Mouse (Mus musculus) heart, embryonic 10.5 days (tissue): ENCODE data around the gene Ugt2b35. TPM values are rescaled to one million over a fixed set of nuclear protein-coding genes. Genes with fewer than 3 reads are reported as not detected.
"Not testable (repeated sequence)": the region's sequence is repeated elsewhere in the genome, so short reads cannot be mapped to it uniquely, and the experiment has no call there.

Experiments used
- DNase-seq: peaks from one replicate; pipeline ENCODE4 v3.0.0-alpha.2; 2017; ENCODE audit warnings: low spot score
- H3K27ac ChIP-seq: fragments of 300-500 bp; sonication (generic); 2 replicates; pipeline ENCODE4 v1.5.1; 2016; ENCODE audit warnings: mild to moderate bottlenecking
- H3K27me3 ChIP-seq: fragments of 300-500 bp; sonication (generic); 2 replicates; pipeline ENCODE4 v1.6.1; 2016; ENCODE audit warnings: mild to moderate bottlenecking; ENCODE audit not compliant: poor library complexity, insufficient read depth, severe bottlenecking
- H3K36me3 ChIP-seq: fragments of 300-500 bp; sonication (generic); 2 replicates; pipeline ENCODE4 v1.6.1; 2016; ENCODE audit warnings: mild to moderate bottlenecking, moderate library complexity
- H3K4me1 ChIP-seq: fragments of 300-500 bp; sonication (generic); 2 replicates; pipeline ENCODE4 v1.6.1; 2016; ENCODE audit warnings: mild to moderate bottlenecking
- H3K4me3 ChIP-seq: fragments of 300-500 bp; sonication (generic); 2 replicates; pipeline ENCODE4 v1.5.1; 2016; ENCODE audit warnings: mild to moderate bottlenecking, moderate library complexity
- H3K9me3 ChIP-seq: fragments of 300-500 bp; sonication (generic); 2 replicates; pipeline ENCODE4 v1.6.1; 2016; ENCODE audit warnings: mild to moderate bottlenecking, moderate library complexity
- WGBS: fragments of 180-500 bp; shearing (Covaris S2); methylation state at CpG from one replicate; pipeline ENCODE4 v1.1.7; 2016; 5-methylcytosine and 5-hydroxymethylcytosine counted together
- polyA plus RNA-seq: library from polyadenylated mRNA; unstranded; fragments of >200 nt; fragmentation: Nextera tagmentation; extraction: Ambion mirVana; gene quantifications from 2 replicates; pipeline ENCODE4 v1.2.1, GENCODE M21; 2016

Gene Ugt2b35
- not detected in 2 replicates for polyA plus RNA-seq

DNA sequence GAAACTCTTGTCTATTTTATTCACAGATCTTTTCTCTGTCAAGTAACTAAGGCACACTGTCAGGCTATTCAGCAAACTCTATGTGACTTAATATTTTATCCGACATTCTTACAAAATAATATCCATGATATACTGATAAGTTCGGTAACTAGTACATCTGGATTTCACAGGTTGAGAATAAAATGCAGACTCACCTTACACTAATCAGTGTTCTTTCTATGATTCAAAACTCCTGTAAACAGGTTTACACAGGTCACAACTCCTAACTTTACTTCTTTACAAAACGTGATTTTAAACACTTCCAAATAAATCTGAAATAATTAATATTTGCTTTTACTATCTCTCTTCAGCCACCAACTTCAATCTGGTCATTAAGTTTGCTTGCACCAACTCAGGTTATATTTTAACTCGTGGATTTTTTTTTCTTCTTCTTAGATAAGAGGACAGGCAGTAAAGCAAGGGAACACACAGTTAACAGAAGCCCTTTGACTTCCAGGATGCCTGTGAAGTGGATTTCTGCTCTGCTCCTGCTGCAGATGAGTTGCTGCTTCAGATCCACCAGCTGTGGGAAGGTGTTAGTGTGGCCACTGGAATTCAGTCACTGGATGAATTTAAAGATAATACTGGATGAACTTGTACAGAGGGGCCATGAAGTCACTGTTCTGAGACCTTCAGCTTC lies at the start of gene Ugt2b35:
Gene Ugt2b35 (plus strand): TSS at position 466 of the 679 bp plus-strand sequence.
- H3K27ac ChIP-seq, result no peak within 1 kb of the TSS
- no peaks in the 10 kb centered on the region for H3K36me3 ChIP-seq
- H3K27me3 ChIP-seq, result no peaks in the 10 kb centered on the region
- no peak within 1 kb of the TSS for H3K4me3 ChIP-seq
- H3K4me1 ChIP-seq, result no peaks in the 10 kb centered on the region
- DNase-seq, result no peak
- no peaks in the 10 kb centered on the region for H3K9me3 ChIP-seq
- 67% methylated on average over 4 of the region's 4 CpGs for WGBS

DNA sequence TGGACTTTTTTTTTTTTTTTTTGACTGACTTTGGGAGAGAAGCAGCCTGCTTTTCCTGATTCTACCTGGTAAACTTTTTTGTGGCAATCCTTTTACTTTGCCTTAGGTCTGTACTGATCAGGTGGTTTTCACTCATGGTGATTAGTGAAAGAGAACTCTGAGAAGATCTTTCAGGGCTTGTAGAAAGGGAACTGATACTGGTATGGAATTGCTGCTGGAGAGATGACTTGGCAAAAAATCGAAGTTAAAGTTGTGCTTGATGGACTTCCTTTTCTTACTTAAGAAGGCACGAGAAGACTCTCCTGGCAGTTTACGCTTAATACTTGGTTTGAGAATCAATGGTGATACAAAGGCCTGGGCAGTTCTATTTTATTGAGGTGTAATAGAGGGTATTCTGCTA lies 40.2 kb upstream of the Ugt2b35 start:
- no peaks in the 10 kb centered on the region for H3K36me3 ChIP-seq
- DNase-seq, result no peak
- no peaks in the 10 kb centered on the region for H3K4me1 ChIP-seq
- WGBS, result 80% methylated on average over 3 of the region's 3 CpGs
- no peaks in the 10 kb centered on the region for H3K9me3 ChIP-seq
- H3K4me3 ChIP-seq, result no peak overlapping the region
- H3K27ac ChIP-seq, result no peak overlapping the region
- H3K27me3 ChIP-seq, result no peaks in the 10 kb centered on the region

DNA sequence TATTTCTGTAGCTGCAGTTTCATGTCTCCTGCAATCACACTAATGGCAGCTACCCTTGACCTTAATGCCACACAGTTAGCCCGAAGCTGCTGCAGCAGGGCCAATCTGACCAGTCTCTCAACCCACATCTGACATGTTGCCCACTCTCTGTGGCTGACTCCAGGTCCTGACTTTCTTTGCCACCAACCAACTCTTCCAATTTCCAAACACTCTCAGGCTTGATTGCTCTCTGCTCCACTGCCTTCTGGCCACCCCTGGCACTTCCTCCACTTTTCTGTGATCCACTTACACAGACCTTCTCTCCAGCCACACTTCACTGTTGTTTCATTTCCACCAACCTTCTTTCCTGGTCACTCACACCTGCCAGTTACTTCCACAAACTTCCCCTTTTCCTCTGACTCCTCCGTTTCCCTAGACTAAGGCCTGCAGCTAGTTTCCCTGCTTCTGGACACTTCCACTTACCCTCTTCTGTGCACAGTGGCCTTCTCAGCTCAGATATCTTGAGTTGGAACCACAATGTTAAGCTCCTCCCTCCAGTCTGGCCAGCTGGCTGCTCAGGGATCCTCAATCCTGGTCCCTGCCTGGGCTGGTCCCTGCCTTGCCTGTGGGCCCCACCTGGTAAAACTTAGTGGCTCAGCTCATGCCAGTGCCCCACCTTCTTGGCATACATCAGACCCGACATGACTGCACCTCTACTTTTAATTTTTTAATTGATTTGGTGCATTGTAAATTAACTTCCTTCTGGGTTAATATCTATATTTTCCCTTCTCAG lies 38.9 kb upstream of the Ugt2b35 start:
- no peak for DNase-seq

DNA sequence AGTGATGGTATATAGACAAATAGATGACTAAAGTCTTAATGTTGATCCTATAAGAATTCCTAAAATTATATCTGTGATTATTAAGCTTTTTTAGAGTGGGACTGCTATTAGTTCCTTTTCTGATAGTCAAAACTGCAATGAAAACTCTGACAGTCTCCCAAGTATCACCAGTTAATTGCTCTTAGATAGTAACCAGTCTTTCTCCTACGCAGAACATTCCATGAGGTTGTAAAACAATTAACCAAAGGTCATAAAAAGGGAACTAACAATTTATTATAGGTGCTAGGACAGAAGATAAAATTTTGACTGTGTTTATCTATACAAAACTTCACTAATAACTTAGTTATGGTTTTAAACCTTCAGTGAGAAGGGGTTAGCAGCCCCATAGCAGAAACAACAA lies 37.8 kb upstream of the Ugt2b35 start:
- not testable (repeated sequence) for H3K4me1 ChIP-seq, DNase-seq, H3K27ac ChIP-seq, H3K36me3 ChIP-seq, H3K27me3 ChIP-seq, H3K9me3 ChIP-seq, H3K4me3 ChIP-seq
- 69% methylated on average over 1 of the region's 1 CpGs for WGBS

More for the DNA sequence above, 38.9 kb upstream of the Ugt2b35 start:
- H3K27me3 ChIP-seq, result no peaks in the 10 kb centered on the region
- H3K27ac ChIP-seq, result no peak overlapping the region
- H3K4me3 ChIP-seq, result no peak overlapping the region
- no peaks in the 10 kb centered on the region for H3K9me3 ChIP-seq
- no peaks in the 10 kb centered on the region for H3K36me3 ChIP-seq
- H3K4me1 ChIP-seq, result no peaks in the 10 kb centered on the region
- WGBS, result 73% methylated on average over 3 of the region's 3 CpGs

DNA sequence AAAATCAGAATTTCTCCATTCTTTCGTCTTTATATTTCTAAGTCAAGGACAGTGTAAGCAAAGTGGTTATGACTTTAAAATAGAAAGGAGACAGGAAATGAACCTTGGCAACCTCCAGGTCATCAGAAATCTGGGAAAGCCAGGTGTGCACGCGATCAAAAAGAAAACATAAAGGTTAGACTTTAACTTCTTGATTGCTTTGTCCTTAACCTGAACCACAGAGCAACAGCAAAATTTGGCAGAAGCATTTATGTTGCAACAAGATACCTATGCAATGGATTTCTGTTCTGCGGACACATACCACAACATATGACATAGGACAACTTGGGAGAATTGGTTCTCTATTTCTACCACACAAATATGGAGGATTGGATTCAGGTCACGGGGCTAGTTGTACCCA lies 33.4 kb upstream of the Ugt2b35 start:
- not testable (repeated sequence) for H3K4me3 ChIP-seq, H3K9me3 ChIP-seq, H3K27me3 ChIP-seq, H3K36me3 ChIP-seq, H3K27ac ChIP-seq, H3K4me1 ChIP-seq, DNase-seq
- WGBS, result 87% methylated on average over 5 of the region's 5 CpGs

DNA sequence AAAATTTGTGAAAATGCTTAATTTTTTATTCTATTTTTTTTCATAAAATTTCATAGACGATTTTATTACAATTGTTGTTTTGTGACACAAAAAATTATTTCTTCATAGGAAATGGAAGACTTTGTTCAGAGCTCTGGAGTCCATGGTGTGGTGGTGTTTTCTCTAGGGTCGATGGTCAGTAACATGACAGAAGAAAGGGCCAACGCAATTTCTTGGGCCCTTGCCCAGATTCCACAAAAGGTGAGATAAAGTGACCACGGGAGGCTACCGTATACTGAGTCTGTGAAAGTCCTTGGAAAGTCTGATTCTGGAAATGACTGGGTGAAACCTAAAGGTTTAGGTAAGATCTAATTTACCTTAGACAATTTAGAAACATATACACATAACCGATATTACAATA lies 4.1 kb downstream of the Ugt2b35 start:
- no peak overlapping the region for H3K27ac ChIP-seq
- 75% methylated on average over 6 of the region's 6 CpGs for WGBS
- H3K9me3 ChIP-seq, result no peaks in the 10 kb centered on the region
- H3K27me3 ChIP-seq, result no peaks in the 10 kb centered on the region
- no peak for DNase-seq
- H3K36me3 ChIP-seq, result no peaks in the 10 kb centered on the region
- no peak overlapping the region for H3K4me3 ChIP-seq
- H3K4me1 ChIP-seq, result no peaks in the 10 kb centered on the region

DNA sequence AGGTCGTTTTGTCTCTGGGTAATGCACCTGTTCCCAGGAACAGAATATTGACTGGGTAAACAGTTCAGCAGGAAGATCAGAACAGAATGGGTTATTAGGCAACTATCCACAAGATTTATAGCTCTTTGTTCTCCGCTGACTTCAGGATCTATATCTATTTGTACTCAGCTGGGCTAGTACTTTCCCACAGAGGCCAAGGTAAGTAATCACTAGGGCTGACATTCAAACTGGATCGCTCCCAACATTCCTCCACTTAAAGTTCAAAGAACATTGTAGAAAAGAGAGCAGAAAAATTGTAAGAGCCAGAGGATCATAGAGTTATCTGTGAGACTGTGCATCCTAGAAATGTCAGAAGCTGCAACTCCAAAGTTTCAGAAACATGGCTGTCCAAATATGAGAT lies 14.8 kb downstream of the Ugt2b35 start:
- no peak overlapping the region for H3K4me3 ChIP-seq
- no peak for DNase-seq
- H3K4me1 ChIP-seq, result no peaks in the 10 kb centered on the region
- H3K27ac ChIP-seq, result no peak overlapping the region
- 84% methylated on average over 3 of the region's 3 CpGs for WGBS
- no peaks in the 10 kb centered on the region for H3K36me3 ChIP-seq
- no peaks in the 10 kb centered on the region for H3K9me3 ChIP-seq
- H3K27me3 ChIP-seq, result no peaks in the 10 kb centered on the region

DNA sequence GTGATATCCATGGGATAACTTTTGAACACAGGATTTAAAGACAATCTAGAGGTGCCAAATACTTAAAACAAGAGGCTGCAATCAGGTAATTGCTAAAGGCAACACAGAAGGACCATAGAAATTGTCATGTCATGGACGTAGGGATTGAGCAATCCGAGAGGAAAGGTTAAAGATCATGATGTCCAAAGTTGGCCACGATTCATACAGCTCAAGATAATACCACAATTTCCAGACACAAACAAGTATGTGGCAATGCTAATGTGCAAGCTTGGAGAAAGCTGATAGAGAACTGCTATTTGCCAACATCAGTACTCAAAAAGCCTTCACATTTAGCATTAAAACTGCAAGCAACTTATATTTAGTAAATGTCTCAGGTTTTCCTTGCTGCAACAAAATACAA lies 26.7 kb downstream of the Ugt2b35 start:
- Histone ChIP-seq H3K27me3 (no peaks in the 10 kb centered on the region), H3K36me3 (no peaks in the 10 kb centered on the region), H3K9me3 (no peaks in the 10 kb centered on the region), H3K27ac (no peak overlapping the region), H3K4me1 (no peaks in the 10 kb centered on the region), H3K4me3 (no peak overlapping the region)
- 73% methylated on average over 3 of the region's 3 CpGs for WGBS
- no peak for DNase-seq

DNA sequence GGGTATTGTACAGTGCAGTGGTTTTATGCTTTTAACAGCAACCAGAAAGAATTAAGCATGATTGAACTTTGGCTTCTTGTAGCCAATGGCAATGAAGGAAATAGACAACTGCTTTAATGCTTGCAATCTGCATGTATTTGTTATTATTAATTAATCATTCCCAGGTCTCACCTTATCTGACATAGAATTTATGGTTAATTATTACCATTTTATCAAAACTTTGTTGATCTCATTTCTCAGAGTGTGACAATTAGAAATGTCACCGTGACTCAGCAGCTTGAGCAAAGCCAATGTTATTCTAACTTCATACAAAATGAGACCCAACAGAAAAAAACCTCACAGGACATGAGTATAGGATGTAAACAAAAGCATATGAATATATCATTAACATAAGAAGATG lies 30.0 kb downstream of the Ugt2b35 start:
- no peak overlapping the region for H3K27ac ChIP-seq
- DNase-seq, result no peak
- H3K27me3 ChIP-seq, result no peaks in the 10 kb centered on the region
- no peaks in the 10 kb centered on the region for H3K9me3 ChIP-seq
- H3K4me3 ChIP-seq, result no peak overlapping the region
- WGBS, result 85% methylated on average over 1 of the region's 1 CpGs
- H3K36me3 ChIP-seq, result no peaks in the 10 kb centered on the region
- no peaks in the 10 kb centered on the region for H3K4me1 ChIP-seq

Other genes with a start within 250 kb of the Ugt2b35 start
- gene Ythdc1, start 196.6 kb upstream of the Ugt2b35 start, polyA plus RNA-seq, result 23.9 and 34.1 TPM in 2 replicates
- gene Ugt2b34, start 93.9 kb upstream of the Ugt2b35 start, polyA plus RNA-seq, result 0.06 and 2.2 TPM in 2 replicates
- not detected in 2 replicates for gene Ugt2b1, start 74.3 kb upstream of the Ugt2b35 start, polyA plus RNA-seq
- 0.18 TPM in 1 of 2 replicates, not detected in the other for gene Ugt2b36, start 91.7 kb downstream of the Ugt2b35 start, polyA plus RNA-seq
- gene Ugt2b5, start 139.5 kb downstream of the Ugt2b35 start, polyA plus RNA-seq, result 0.25 TPM in 1 of 2 replicates, not detected in the other